Comparison of ENCODE assay signal across 24 mouse cellular contexts in the genomic region with DNA sequence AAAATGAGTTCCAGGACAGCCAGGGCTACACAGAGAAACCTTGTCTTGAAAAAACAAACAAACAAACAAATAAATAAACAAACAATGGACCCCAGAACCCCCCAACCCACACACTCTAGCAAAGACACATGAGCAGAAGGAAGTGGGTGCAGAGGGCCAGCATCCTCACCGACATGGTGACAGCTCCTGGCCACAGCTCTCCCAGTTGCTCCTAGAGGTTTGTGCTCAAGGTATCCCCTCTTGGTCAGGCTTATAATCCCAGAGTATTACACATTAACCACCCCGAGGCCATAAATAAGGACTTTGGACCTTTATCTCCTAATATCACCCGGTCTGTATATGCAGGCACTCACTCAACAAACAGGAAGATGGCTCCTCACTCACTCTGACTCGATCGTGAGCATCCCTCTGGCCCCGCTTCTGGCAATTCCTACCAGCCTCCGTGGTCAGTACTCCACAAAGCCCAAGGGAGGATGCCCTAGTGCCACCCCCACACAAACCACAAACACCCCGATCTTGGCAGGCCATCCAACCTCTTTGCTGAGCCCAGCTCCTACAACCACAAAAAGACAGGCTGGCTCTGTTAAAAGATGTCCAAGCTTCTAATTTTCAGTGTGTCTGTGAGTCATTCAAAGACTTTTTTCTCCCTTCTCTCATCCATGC. TPM values are rescaled to one million over a fixed set of nuclear protein-coding genes. Genes with fewer than 3 reads are reported as not detected.
DNase-seq lines count a peak whose midpoint lies in the region; ATAC-seq and TF ChIP-seq lines count a peak whose summit lies in the region.
"Had no signal": no experiment of that assay in that cellular context is flagged by ENCODE, and none has a peak within 500 bp of the region (broad histone marks: within the 10 kb centered on the region; RNA-seq: fewer than 3 reads in every experiment).

A gene (minus strand): TSS at position 227 of the 663 bp plus-strand sequence.

- no peaks in the 10 kb centered on the region for H3K9me3 ChIP-seq in liver, postnatal 0 days (ENCODE audit: low read length)
- H3K9me3 ChIP-seq in liver, embryonic 11.5 days (ENCODE audit: control insufficient read depth, low read length) = no peaks in the 10 kb centered on the region
- H3K9me3 ChIP-seq in intestine, postnatal 0 days (ENCODE audit: control insufficient read depth) = no peaks in the 10 kb centered on the region
- no peaks in the 10 kb centered on the region for H3K9me3 ChIP-seq in stomach, postnatal 0 days (ENCODE audit: control insufficient read depth, low read length)
- H3K9me3 ChIP-seq: embryonic facial prominence, embryonic 12.5 days; forebrain, embryonic 15.5 days; heart, embryonic 15.5 days; liver, embryonic 15.5 days had no signal

- no peak within 1 kb of the TSS for H3K27ac ChIP-seq in liver, postnatal 0 days (ENCODE audit: low read depth)
- no peak within 1 kb of the TSS for H3K27ac ChIP-seq in liver, embryonic 11.5 days (ENCODE audit: low read depth, low read length)
- H3K27ac ChIP-seq in intestine, postnatal 0 days (ENCODE audit: low read depth, low read length) = peak within 1 kb of the TSS; percentile 1
- H3K27ac ChIP-seq in stomach, postnatal 0 days (replicated peaks) = no peak within 1 kb of the TSS
- H3K27ac ChIP-seq: embryonic facial prominence, embryonic 12.5 days; forebrain, embryonic 15.5 days; heart, embryonic 15.5 days; liver, embryonic 15.5 days had no signal

- no peak within 1 kb of the TSS for H3K4me2 ChIP-seq in liver, postnatal 0 days (ENCODE audit: low read depth, low read length)
- no peak within 1 kb of the TSS for H3K4me2 ChIP-seq in liver, embryonic 11.5 days
- H3K4me2 ChIP-seq in intestine, postnatal 0 days (replicated peaks; ENCODE audit: low read depth) = peak within 1 kb of the TSS; percentile 63
- no peak within 1 kb of the TSS for H3K4me2 ChIP-seq in stomach, postnatal 0 days (replicated peaks; ENCODE audit: low read depth)
- H3K4me2 ChIP-seq: embryonic facial prominence, embryonic 12.5 days; forebrain, embryonic 15.5 days; heart, embryonic 15.5 days; liver, embryonic 15.5 days had no signal

- no peak for TF ChIP-seq EP300 in liver, postnatal 0 days (IDR thresholded peaks at IDR 0.05; ENCODE audit: low read depth)
- no peak for TF ChIP-seq EP300 in stomach, postnatal 0 days (optimal IDR thresholded peaks at IDR 0.05)

- H3K4me1 ChIP-seq in liver, postnatal 0 days (ENCODE audit: insufficient read depth) = peaks cover 28% of the 10 kb centered on the region
- H3K4me1 ChIP-seq in liver, embryonic 11.5 days (replicated peaks; ENCODE audit: control insufficient read depth, insufficient read depth, low read length) = peaks cover 16% of the 10 kb centered on the region
- H3K4me1 ChIP-seq in intestine, postnatal 0 days (replicated peaks; ENCODE audit: control insufficient read depth, insufficient read depth, low read length) = peaks cover 13% of the 10 kb centered on the region
- no peaks in the 10 kb centered on the region for H3K4me1 ChIP-seq in stomach, postnatal 0 days (replicated peaks; ENCODE audit: control insufficient read depth, insufficient read depth)
- H3K4me1 ChIP-seq: forebrain, embryonic 15.5 days had no signal

- 24% methylated on average over 8 of the region's 8 CpGs for WGBS in liver, postnatal 0 days (ENCODE audit: insufficient replicate concordance)
- 47% methylated on average over 8 of the region's 8 CpGs for WGBS in liver, embryonic 11.5 days
- WGBS in intestine, postnatal 0 days = 25% methylated on average over 8 of the region's 8 CpGs
- 63% methylated on average over 8 of the region's 8 CpGs for WGBS in stomach, postnatal 0 days

- no peaks in the 10 kb centered on the region for H3K36me3 ChIP-seq in liver, postnatal 0 days (replicated peaks; ENCODE audit: insufficient read depth, low read length)
- H3K36me3 ChIP-seq in liver, embryonic 11.5 days (ENCODE audit: control insufficient read depth, insufficient read depth, low read length) = no peaks in the 10 kb centered on the region
- H3K36me3 ChIP-seq in intestine, postnatal 0 days (ENCODE audit: control insufficient read depth, insufficient read depth) = no peaks in the 10 kb centered on the region; the same call in 1 of the 2 replicates
- no peaks in the 10 kb centered on the region for H3K36me3 ChIP-seq in stomach, postnatal 0 days (ENCODE audit: control insufficient read depth, insufficient read depth, low read length)
- H3K36me3 ChIP-seq: embryonic facial prominence, embryonic 12.5 days; forebrain, embryonic 15.5 days; heart, embryonic 15.5 days; liver, embryonic 15.5 days had no signal

- TF ChIP-seq CTCF in liver, postnatal 0 days (IDR thresholded peaks at IDR 0.05; ENCODE audit: low read depth) = no peak
- TF ChIP-seq CTCF in intestine, postnatal 0 days (IDR thresholded peaks at IDR 0.05; ENCODE audit: low read depth) = no peak
- no peak for TF ChIP-seq CTCF in stomach, postnatal 0 days (IDR thresholded peaks at IDR 0.05; ENCODE audit: low read depth)

- no peak within 1 kb of the TSS for H3K9ac ChIP-seq in liver, postnatal 0 days (replicated peaks)
- H3K9ac ChIP-seq in liver, embryonic 11.5 days (ENCODE audit: low read depth, low read length) = no peak within 1 kb of the TSS
- H3K9ac ChIP-seq in intestine, postnatal 0 days (ENCODE audit: low read depth, low read length) = no peak within 1 kb of the TSS
- H3K9ac ChIP-seq in stomach, postnatal 0 days (ENCODE audit: low read length) = no peak within 1 kb of the TSS
- H3K9ac ChIP-seq: embryonic facial prominence, embryonic 12.5 days; forebrain, embryonic 15.5 days; heart, embryonic 15.5 days; liver, embryonic 15.5 days had no signal

- no peak for DNase-seq in liver, postnatal 0 days
- DNase-seq in liver, embryonic 11.5 days (ENCODE audit: low spot score) = no peak
- DNase-seq in NIH3T3 (ENCODE audit: low read depth) = peak; percentile 89
- DNase-seq in stomach, postnatal 0 days (ENCODE audit: low spot score) = no peak
- no peak for DNase-seq in urinary bladder, adult 2 months (ENCODE audit: low spot score)
- no peak for DNase-seq in adrenal gland, postnatal 25 days
- no peak for DNase-seq in thymus, adult 18-20 months
- DNase-seq: cerebellum, adult 8-10 months; gastrocnemius, postnatal 36 days; heart, postnatal 4 days; kidney, adult 2 months; kidney, postnatal 36 days; retina, postnatal 1 day; right cerebral cortex, postnatal 4 days had no signal

- H3K4me3 ChIP-seq in liver, postnatal 0 days (ENCODE audit: low read depth, low read length) = no peak within 1 kb of the TSS
- no peak within 1 kb of the TSS for H3K4me3 ChIP-seq in liver, embryonic 11.5 days (ENCODE audit: low read depth, low read length)
- peak within 1 kb of the TSS; percentile 24 for H3K4me3 ChIP-seq in intestine, postnatal 0 days (ENCODE audit: low read depth, low read length)
- no peak within 1 kb of the TSS for H3K4me3 ChIP-seq in stomach, postnatal 0 days (ENCODE audit: low read depth, low read length)
- H3K4me3 ChIP-seq: embryonic facial prominence, embryonic 12.5 days; erythroblast, embryonic 14.5 days; forebrain, embryonic 15.5 days; heart, embryonic 15.5 days; liver, embryonic 15.5 days had no signal

- H3K27me3 ChIP-seq in liver, postnatal 0 days (ENCODE audit: insufficient read depth, low read length) = no peaks in the 10 kb centered on the region
- H3K27me3 ChIP-seq in liver, embryonic 11.5 days (replicated peaks; ENCODE audit: control insufficient read depth, insufficient read depth, low read length) = no peaks in the 10 kb centered on the region
- no peaks in the 10 kb centered on the region for H3K27me3 ChIP-seq in intestine, postnatal 0 days (replicated peaks; ENCODE audit: control insufficient read depth, insufficient read depth, low read length)
- no peaks in the 10 kb centered on the region for H3K27me3 ChIP-seq in stomach, postnatal 0 days (ENCODE audit: control insufficient read depth, insufficient read depth, low read length)
- H3K27me3 ChIP-seq: embryonic facial prominence, embryonic 12.5 days; forebrain, embryonic 15.5 days; heart, embryonic 15.5 days had no signal

- peak; percentile 31 for ATAC-seq in liver, postnatal 0 days
- ATAC-seq in liver, embryonic 11.5 days (replicated peaks; ENCODE audit: low FRiP score) = no peak
- ATAC-seq in intestine, postnatal 0 days = peak; percentile 62
- no peak for ATAC-seq in stomach, postnatal 0 days (ENCODE audit: low FRiP score, low TSS enrichment)
- ATAC-seq: forebrain, embryonic 15.5 days; hindbrain, embryonic 16.5 days; midbrain, embryonic 16.5 days had no signal

RNA-seq across cellular contexts. Expression of the gene that starts here (rescaled TPM):
- polyA plus RNA-seq in liver, postnatal 0 days (2015; fragmentation: Nextera tagmentation; extraction: Ambion mirVana) = 3.4 TPM in 2 replicates
- 6.9 and 11.4 TPM in 2 replicates for polyA plus RNA-seq in liver, embryonic 11.5 days (2014; fragmentation: Nextera tagmentation; extraction: Ambion mirVana)
- 787 and 833 TPM in 2 replicates for polyA plus RNA-seq in intestine, postnatal 0 days (2015; fragmentation: Nextera tagmentation; extraction: Ambion mirVana)
- polyA plus RNA-seq in stomach, postnatal 0 days (2015; fragmentation: Nextera tagmentation; extraction: Ambion mirVana) = 39.4 and 39.5 TPM in 2 replicates
- polyA plus RNA-seq in urinary bladder, adult 2 months (2012; rRNA removed) = 1.3 and 2.1 TPM in 2 replicates
- total RNA-seq in adrenal gland, postnatal 25 days (2021) = not detected in 2 replicates
- total RNA-seq: gastrocnemius, postnatal 36 days; heart, postnatal 4 days; layer of hippocampus, postnatal 10 days had no signal
- polyA plus RNA-seq: embryonic facial prominence, embryonic 12.5 days; erythroblast, embryonic 14.5 days; forebrain, embryonic 15.5 days; hindbrain, embryonic 16.5 days; limb, embryonic 11.5 days; midbrain, embryonic 16.5 days had no signal

Comparison
In these comparisons a context has a peak if more than half of its experiments do, and no peak if none do; other contexts are left out.
1. RNA of the gene that starts here (polyA plus RNA-seq): 787 to 833 TPM in intestine, postnatal 0 days; 39.4 to 39.5 TPM in stomach, postnatal 0 days, 6.9 to 11.4 TPM in liver, embryonic 11.5 days, 3.4 TPM in liver, postnatal 0 days and 1.3 to 2.1 TPM in urinary bladder, adult 2 months; every median in the first group is over 10 times any median in the second.
2. ATAC-seq: peak in liver, postnatal 0 days (single experiment) and intestine, postnatal 0 days (single experiment); none in liver, embryonic 11.5 days (single experiment) and stomach, postnatal 0 days (single experiment).